Mouse (Mus musculus): ENCODE measurements around the gene Olfr220.

DNA sequence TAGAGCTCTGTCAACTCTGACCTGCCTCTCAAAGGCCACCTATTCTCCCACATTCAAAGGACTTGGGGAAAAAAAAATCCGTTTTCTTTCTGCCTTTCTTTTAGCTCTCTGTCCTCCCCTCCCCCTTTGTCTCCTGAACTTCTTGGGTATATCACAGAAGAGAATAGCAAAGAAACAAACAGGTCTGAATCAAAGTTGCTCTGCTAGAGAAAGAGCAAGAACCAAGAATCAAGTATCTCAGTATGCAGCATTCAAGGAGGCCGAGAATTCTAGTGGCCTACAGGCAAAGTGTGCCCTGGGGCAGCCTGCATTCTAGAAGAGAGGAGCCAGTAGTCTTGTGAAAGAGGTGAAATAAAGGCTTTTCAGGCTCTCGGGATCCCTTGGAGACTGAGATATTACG lies 58.2 kb downstream of the Olfr220 start:
- TF ChIP-seq POLR2A (IDR thresholded peaks at IDR 0.05; ENCODE audit: borderline replicate concordance, extremely low read depth, insufficient read depth, insufficient read length, poor library complexity, severe bottlenecking) = no peak
- TF ChIP-seq CTCF (IDR thresholded peaks at IDR 0.05; ENCODE audit: borderline replicate concordance, extremely low read depth, insufficient read depth, insufficient read length) = no peak

All from brain, embryonic 14.5 days (tissue).